Mouse (Mus musculus) left cerebral cortex, adult 18-20 months (tissue): ENCODE measurements around the gene Zfp979. TPM values are rescaled to one million over a fixed set of nuclear protein-coding genes. Genes with fewer than 3 reads are reported as not detected.
"Not testable (repeated sequence)": the region's sequence is repeated elsewhere in the genome, so short reads cannot be mapped to it uniquely, and the experiment has no call there.

Experiments used
- DNase-seq, 2 experiments: peaks; one replicate each; pipeline ENCODE4 v3.0.0; 2021 to 2022; ENCODE audit warnings: low spot score in 2 of 2, mixed read lengths in 1 of 2
- long read RNA-seq, 2 experiments: library from polyadenylated mRNA; stranded (forward); transcript quantifications; one replicate each; pipeline ENCODE4 v2.0.0; 2021
- total RNA-seq, 2 experiments: library from RNA; stranded (reverse); gene quantifications; 2 replicates each; pipeline ENCODE4 v1.2.3; 2021

Gene Zfp979
- under 1 TPM; 0.14 to 0.59 TPM for total RNA-seq
- long read RNA-seq, experiment 1: 0 reads
- long read RNA-seq, experiment 2: 0 reads

DNA sequence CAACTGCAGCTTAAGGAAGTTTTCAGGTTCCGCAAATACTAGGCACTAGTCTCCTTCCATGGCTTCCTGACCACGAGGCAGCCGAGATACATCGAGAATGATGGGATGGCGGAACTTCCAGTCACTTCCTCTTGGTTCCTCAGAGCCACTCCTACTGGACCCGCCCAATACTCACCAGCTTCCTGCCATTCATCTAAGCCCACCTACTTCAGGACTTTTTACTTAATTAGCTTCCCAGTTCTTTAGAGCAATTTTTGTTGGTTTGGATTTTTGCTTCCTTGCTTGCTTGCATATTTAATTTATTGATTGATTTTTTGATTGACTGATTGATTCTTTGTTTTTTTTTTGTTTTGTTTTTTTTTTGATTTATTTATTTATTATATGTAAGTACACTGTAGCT, at the start of gene Zfp979:
TSS of gene Zfp979 (minus strand) at position 101 of the 400 bp plus-strand sequence.
- DNase-seq: not testable (repeated sequence)

DNA sequence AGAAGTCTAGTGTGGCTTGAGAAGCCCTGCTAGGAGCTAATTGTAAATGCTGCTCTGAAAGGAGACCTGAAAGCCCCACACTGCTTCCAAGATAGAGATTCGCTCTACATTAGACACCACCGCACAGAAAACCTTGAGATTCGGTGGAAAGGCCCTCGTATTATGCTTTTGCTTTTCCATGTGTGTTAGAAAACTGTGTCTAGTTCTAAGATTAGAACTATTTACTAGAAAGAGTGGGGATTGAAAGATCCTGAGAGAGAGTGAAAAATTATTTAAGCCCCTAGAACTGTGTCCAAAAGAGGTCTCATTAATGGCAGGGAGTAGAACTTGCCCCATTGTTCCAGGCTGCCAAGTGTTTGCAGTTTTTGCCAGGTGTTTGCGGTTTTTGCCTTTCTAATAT, 12.9 kb upstream of the Zfp979 start:
- not testable (repeated sequence) for DNase-seq

DNA sequence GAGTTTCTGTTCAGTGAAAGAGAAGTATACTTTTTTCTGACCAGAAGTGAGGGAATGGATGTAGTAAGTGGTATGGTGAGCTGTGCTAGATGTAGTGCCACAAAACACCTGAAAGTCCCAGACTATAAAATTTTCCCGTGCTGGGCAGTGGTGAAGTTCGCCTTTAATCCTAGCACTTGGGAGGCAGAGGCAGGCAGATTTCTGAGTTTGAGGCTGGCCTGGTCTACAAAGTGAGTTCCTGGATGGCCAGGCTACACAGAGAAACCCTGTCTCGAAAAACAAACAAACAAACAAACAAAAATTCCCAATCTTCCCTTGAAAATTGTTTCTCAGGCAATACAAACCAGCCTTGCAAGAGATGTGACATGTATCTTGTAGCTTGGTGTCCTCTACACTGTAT, 5.1 kb upstream of the Zfp979 start:
- DNase-seq: not testable (repeated sequence)

DNA sequence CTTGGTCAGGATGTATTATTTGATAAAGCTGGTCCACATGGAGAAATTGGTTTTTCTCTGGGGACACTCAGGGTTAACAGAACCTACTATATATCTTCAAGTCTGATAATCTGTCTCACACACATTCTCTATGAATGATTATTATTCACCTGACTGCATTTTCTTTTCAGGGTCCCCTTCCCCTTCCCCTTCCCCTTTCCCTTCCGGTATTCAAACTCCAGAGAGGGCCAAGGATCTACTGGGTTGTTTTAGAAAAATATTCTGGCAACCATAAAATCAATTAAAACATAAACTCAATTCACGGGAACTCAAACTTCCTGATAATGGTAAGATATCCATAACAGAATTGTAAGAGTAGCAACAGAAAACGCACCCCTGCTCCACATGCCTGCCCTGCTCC, 381 bp downstream of the Zfp979 start:
- not testable (repeated sequence) for DNase-seq

DNA sequence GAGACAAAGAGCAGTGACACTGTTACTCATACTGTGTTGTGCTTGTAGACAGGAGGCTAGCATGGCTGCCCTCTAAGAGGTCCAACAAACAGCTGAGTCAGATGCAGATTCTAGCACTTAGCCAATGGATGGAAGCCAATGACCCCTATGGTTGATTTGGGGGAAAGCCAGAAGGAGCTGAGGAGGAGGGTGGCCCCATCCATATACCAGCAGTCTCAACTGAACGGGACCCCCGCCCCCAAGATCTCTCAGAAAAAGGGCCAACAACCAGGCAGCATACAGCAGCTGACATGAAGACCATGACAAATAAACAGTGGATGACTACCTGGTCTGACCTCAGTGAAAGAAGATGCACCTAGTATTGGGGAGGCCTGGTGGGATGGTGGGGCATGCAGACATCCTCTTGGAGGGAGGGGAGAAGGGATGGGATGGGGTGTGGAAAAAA, 8.5 kb downstream of the Zfp979 start:
- not testable (repeated sequence) for DNase-seq

DNA sequence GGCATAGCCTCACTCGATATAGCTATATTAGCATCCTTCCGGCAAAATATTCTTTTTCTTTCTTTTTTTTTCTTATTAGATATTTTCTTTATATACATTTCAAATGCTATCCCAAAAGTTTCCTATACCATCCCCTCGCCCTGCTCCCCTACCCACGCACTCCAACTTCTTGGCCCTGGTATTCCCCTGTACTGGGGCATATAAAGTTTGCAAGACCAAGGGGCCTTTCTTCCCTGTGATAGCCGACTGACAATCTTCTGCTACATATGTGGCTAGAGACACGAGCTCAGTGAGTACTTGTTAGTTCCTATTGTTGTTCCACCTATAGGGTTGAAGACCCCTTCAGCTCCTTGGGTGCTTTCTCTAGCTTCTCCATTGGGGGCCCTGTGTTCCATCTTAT, 35.8 kb downstream of the Zfp979 start:
- DNase-seq: not testable (repeated sequence)

DNA sequence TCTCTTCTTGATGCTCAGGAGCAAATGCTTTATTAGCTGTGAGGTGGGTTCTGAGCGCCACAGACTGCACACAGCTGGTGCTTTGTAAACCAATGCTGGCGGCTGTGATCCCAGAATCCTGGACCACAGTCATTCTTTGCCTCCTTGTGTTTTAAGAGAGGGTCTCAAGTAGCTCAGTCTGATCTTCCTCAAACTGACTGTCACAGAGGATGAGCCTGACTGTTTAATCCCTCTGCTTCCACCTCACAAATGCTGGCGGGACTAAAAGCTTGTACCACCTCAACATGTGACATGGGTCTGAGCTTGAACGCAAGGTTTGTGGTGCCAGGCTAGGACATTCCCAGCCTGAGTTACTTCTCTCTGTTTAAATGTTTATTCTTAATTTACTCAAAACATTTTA, 36.8 kb downstream of the Zfp979 start:
- no peak for DNase-seq

DNA sequence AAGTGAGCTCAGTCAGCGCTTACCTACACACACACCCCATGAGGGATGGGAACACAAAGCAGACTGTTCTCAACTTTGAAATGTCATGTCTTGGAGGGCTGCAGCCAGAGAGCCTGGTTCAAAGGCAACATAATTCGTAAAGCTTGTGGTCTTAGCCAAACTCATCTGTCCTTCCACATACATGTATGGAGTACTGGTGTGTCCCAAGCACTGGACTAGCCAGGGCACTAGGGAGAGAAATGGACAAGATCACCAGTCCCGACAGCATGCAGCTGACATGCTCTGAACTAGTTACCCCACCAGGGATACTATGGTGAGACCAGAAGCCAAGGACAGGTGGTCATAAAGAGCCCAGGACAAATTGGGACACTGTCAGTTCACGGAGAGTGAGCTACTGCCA, 38.5 kb downstream of the Zfp979 start:
- no peak for DNase-seq

DNA sequence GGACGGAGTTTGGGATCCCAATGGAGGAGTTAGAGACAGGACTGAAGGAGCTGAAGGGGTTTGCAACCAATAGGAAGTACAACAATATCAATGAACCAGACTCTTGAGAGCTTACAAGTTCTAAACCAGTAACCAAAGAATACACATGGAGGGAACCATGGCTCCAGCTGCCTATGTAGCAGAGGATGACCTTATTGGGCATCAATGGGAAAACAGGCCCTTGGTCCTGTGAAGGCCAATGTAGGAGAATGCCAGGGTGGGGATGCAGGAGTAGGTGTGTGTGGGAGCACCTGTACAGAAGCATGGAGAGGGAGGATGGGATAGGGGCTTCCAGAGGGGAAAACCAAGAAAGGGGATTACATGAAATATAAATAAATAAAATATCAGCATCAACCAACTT, 40.4 kb downstream of the Zfp979 start:
- DNase-seq: no peak

DNA sequence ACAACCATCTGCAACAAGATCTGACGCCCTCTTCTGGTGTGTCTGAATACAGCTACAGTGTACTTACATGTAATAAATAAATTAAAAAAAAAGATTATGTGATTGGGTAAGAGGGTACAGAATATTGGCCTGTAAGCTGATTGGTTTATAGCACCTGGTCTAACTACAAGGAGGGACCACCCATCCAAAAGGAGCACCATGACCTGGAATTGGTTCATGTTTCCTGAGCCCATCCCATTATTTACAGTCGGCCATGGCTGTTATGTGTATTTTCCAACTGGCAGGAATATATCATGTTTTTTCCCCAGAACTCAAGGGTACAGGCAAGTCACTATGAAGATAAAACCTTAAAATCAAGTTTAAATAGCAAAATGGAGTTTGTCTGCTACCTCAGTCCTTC, 43.5 kb downstream of the Zfp979 start:
- DNase-seq: no peak

DNA sequence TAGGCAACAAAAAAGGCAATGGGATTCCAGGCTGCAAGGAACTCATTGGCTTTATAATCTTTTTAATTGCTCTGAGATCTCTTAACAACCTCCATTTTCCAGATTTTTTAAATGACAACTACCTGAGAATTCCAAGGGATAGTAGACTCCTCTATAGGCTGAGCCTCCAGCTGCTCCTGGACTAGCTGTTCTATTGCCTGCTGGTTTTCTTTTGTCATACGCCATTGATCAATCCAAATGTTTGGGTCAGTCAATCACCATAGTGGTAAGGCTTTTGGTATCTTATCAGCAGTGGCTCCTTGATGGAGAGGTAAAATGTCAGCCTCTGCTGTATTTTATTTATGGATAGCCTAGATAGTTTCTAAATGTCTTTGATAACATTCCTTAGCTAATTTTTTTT, 44.6 kb downstream of the Zfp979 start:
- no peak for DNase-seq

DNA sequence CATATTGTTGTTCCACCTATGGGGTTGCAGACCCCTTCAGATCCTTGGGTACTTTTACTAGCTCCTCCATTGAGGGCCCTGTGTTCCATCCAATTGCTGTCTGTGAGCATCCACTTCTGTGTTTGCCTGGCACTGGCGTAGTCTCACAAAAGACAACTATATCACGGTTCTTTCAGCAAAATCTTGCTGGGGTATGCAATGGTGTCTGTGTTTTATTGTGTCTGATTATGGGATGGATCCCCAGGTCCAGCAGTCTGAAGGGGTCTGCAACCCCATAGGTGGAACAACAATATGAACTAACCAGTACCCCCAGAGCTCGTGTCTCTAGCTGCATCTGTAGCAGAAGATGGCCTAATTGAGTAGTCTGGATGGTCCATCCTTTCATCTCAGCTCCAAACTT, 47.7 kb downstream of the Zfp979 start:
- not testable (repeated sequence) for DNase-seq

DNA sequence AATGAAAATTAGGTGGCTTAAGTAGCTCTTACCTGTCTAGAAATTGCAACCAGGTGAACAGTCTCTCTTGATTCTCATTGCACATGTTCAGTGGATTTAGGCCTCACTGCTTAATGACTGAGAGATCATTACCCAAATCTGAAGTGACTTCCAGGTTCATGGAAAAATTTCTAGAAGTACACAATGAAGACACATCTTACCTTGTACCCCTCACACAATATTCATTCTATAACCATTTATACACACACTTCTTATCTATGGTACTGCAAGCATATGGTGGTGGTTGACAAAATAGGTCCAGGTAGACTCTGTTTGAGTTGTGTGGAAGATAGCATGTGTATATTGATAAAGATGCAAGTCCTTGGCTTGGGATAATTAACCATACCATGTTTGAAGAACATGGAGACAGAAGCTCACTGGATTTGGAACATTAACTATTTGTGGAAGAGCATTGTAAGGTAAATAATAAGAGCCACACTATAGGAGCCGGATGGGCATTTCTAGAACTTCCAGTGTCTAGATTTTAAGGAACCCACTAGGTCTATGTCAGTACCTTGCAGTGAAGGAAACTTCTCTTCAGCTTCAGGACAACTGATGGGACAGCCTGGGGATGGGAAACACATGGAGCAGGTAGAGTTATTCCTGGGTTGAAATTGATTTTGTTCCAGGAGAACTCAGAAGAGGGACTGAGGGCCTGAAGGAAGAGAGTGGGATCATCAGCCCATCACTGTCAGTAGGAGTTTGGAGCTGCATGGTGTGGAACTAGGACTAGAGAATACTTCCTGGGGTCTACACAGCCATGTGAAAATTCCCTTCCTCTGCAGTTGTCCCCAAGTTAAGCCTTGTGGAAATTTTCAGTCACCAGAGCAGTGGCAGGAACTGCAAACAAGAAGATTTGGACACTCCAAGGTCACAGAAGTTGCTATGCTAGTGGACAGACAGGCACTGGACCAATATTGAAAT, 55.5 kb downstream of the Zfp979 start:
- no peak for DNase-seq

DNA sequence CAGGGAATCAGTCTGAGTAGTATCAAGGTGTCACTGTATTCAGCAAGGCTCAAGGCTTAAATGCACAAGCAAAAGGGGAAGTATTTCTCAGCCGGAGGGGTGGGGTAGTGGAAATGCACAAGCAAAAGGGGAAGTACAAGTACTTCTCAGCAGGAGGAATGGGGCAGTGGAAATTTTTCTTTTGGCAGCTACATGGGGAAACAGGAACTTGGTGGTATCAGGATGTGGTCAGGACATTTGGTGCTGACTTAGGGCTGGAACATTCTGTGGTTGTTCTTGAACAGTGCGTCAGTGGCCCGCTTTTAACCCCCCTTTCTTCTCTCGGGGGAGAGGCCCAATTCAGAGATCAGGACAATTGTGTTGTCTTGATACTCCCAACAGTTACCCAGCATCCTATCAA, 62.9 kb downstream of the Zfp979 start:
- DNase-seq: not testable (repeated sequence)

DNA sequence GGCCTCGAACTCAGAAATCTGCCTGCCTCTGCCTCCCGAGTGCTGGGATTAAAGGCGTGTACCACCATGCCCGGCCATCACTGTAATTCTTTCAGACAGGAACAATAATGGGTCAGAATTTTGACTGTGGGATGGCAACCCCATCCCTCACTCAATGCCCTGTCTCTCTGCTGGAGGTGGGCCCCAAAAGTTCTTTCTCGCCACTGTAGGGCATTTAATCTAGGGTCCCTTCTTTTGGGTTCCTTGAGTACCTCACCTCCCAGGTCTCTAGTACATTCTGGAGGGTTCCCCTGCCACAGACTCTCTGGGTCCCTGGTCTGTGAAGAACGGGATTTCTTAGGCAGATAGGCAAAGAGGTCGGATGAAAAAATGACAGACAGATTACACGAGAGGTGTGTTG, 71.2 kb downstream of the Zfp979 start:
- DNase-seq: not testable (repeated sequence)

DNA sequence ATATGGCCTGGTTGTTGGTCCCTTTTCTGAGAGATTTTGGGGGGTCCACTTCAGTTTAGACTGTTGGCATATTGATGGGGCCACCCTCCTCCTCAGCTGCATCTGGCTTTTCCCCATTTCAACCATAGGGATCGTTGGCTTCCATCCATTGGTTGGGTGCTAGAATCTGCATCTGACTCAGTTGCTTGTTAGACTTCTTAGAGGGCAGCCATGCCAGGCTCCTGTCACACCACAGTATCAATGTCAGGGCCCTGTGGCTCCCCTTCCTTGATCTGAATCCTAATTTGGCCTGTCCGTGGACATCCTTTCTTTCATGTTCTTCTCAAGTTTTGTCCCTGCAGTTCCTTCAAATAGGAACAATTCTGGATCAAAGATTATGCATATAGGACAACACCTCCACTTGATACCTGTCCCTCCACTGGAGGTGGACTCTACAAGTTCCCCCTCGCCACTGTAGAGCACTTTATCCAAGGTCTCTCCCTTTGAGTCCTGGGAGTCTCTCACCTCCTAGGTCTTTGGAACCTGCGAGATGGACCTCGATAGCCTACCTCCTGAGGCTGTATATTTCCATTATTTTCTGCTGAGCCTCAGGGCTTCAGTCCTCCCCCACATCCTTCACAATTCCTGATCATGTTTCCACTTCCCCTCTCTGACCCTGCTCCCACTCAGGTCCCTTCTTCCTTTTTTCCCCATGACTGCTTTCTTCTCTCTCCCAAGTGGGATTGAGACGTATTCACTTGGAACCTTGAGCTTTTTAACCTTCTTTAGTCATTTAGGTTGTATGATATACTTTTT, 76.7 kb downstream of the Zfp979 start:
- DNase-seq: no peak

Other genes with a start within 250 kb of the Zfp979 start
- gene Zfp982, start 150.1 kb downstream of the Zfp979 start, total RNA-seq: 1 to 10 TPM; 2.3 to 3.8 TPM
- under 1 TPM; 0.14 to 0.33 TPM for gene Gm16503, start 102.3 kb downstream of the Zfp979 start, total RNA-seq
- not detected for gene Zfp985, start 89.2 kb downstream of the Zfp979 start, total RNA-seq
- gene Zfp534, start 60.0 kb upstream of the Zfp979 start, total RNA-seq: not detected
- gene Zfp984, start 167.3 kb upstream of the Zfp979 start, total RNA-seq: 1 to 10 TPM; 1.2 to 1.4 TPM
- 10 to 100 TPM; 20.3 to 21.4 TPM for gene Zfp933, start 205.9 kb upstream of the Zfp979 start, total RNA-seq
- 10 to 100 TPM; 15.1 to 15.5 TPM for gene Miip, start 226.3 kb upstream of the Zfp979 start, total RNA-seq
- 10 to 100 TPM; 13.0 to 13.1 TPM for gene Fv1, start 226.5 kb upstream of the Zfp979 start, total RNA-seq